Mouse (Mus musculus): ENCODE results near the gene Plod1.

DNA sequence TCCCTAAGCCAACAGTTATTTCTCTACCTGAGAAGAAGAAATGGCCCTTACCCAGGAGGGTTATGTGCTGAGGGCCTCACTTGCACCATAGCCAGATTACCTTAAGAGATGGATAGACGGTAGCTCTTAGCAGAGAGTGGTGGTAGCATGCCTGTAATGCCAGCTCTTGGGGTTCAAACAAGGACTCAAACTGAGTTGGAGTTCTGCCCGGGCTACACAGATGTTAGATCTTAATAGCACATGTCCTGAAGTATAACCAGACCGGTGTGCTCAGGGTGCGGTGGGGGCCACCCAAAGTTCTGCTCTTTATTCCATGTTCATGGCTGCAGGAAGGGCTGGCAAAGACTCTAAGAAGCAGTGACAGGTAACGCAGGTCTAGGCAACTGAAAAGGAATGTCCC lies 27.1 kb downstream of the Plod1 start:
- TF ChIP-seq CTCF (conservative IDR thresholded peaks at IDR 0.05; ENCODE audit: low read length), result no peak
- no peak for TF ChIP-seq POU5F1 (IDR thresholded peaks at IDR 0.05; ENCODE audit: borderline replicate concordance, low read length)
- no peak for TF ChIP-seq NANOG (IDR thresholded peaks at IDR 0.05; ENCODE audit: borderline replicate concordance, low read length)
